Mouse (Mus musculus) embryonic facial prominence, embryonic 13.5 days (tissue): ENCODE data around the gene Gm37240. TPM values are rescaled to one million over a fixed set of nuclear protein-coding genes. Genes with fewer than 3 reads are reported as not detected.

Source experiments
- ATAC-seq: fragments of 200-750 bp; cut with Nextera tagmentation; 2 replicates; pipeline ENCODE4 v1.8.0; 2017; ENCODE audit warnings: low read depth; ENCODE audit not compliant: insufficient number of reproducible peaks, insufficient read depth, low FRiP score, low TSS enrichment
- H3K27ac ChIP-seq: fragments of 300-500 bp; sonication (generic); 2 replicates; pipeline ENCODE4 v1.5.1; 2015; ENCODE audit warnings: moderate library complexity, mild to moderate bottlenecking, inconsistent platforms
- H3K27me3 ChIP-seq: fragments of 300-500 bp; sonication (generic); 2 replicates; pipeline ENCODE4 v1.6.1; 2015; ENCODE audit warnings: mild to moderate bottlenecking, inconsistent platforms
- H3K36me3 ChIP-seq: fragments of 300-500 bp; sonication (generic); 2 replicates; pipeline ENCODE4 v1.6.1; 2015; ENCODE audit warnings: mild to moderate bottlenecking, inconsistent platforms
- H3K4me1 ChIP-seq: fragments of 300-500 bp; sonication (generic); 2 replicates; pipeline ENCODE4 v1.6.1; 2015; ENCODE audit warnings: inconsistent platforms
- H3K4me2 ChIP-seq: fragments of 300-500 bp; sonication (generic); 2 replicates; pipeline ENCODE4 v1.6.1; 2015; ENCODE audit warnings: moderate library complexity, mild to moderate bottlenecking, inconsistent platforms
- H3K4me3 ChIP-seq: fragments of 300-500 bp; sonication (generic); 2 replicates; pipeline ENCODE4 v1.5.1; 2015; ENCODE audit warnings: mild to moderate bottlenecking, inconsistent platforms
- H3K9ac ChIP-seq: fragments of 300-500 bp; sonication (generic); 2 replicates; pipeline ENCODE4 v1.6.1; 2015; ENCODE audit warnings: mild to moderate bottlenecking, inconsistent platforms
- H3K9me3 ChIP-seq: fragments of 300-500 bp; sonication (generic); 2 replicates; pipeline ENCODE4 v1.6.1; 2016; ENCODE audit warnings: inconsistent platforms
- WGBS: fragments of 180-500 bp; shearing (Covaris S2); methylation state at CpG from one replicate; pipeline ENCODE4 v1.1.7; 2015; ENCODE audit warnings: mixed read lengths; 5-methylcytosine and 5-hydroxymethylcytosine counted together
- microRNA counts: library from miRNA; unstranded; fragments of <30 nt; microRNA quantifications from one replicate; lab custom pipeline; 2016
- microRNA-seq: library from miRNA; unstranded; fragments of <30 nt; microRNA quantifications from one replicate; pipeline ENCODE4, GENCODE M21; 2016
- polyA plus RNA-seq: library from polyadenylated mRNA; unstranded; fragments of >200 nt; fragmentation: Nextera tagmentation; extraction: Ambion mirVana; gene quantifications from 2 replicates; pipeline ENCODE4 v1.2.1, GENCODE M21; 2015

Gm37240 gene
- polyA plus RNA-seq, 1 experiment from 2014 or later: 6.3 TPM

DNA sequence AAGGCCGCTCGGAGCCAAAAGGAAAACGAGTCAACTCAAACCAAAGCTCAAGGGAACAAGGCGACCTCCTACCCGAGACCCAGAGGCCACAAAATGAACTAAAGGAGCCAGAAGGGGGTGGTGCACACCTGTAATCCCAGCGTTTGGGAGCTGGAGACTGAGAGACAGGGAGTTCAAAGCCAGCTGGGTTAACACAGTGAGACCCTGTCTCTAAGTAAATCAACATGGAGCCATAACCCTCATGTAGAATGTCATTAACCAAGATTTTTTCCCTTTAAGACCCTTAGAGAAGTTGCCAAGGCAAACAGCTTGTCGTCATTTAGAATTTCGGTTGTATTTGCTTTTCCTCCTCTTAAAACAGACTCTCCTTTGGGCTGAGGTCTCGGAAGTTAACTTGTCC, 1438.3 kb downstream of the Gm37240 start:
- ATAC-seq: no peak
- no peak overlapping the region for H3K9ac ChIP-seq
- H3K36me3 ChIP-seq: no peaks in the 10 kb centered on the region
- H3K4me1 ChIP-seq: peaks cover 13% of the 10 kb centered on the region; the same call in 1 of the 2 replicates
- H3K27me3 ChIP-seq: peaks cover 13% of the 10 kb centered on the region; the same call in 1 of the 2 replicates
- 73% methylated on average over 9 of the region's 9 CpGs for WGBS
- no peaks in the 10 kb centered on the region for H3K9me3 ChIP-seq
- no peak overlapping the region for H3K27ac ChIP-seq
- H3K4me2 ChIP-seq: no peak overlapping the region
- H3K4me3 ChIP-seq: no peak overlapping the region

DNA sequence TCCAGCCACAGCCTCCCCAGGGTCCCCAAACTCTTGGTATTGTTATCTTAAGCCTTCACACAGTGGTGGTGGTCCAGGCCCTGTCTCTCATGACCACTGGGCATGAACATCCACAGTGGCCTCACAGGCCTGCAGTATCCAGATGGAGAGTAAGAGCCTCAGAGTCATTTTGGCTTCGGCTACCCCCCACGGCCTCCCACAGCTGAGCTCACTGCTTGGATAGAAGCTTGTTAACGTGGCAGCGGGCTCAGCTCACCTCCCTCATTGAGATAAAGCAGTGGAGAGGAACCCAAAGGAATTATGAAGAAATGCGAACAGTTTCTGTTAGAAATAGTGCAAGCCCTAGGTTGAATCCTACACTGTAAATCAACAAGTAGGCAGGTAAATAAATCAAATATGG, 1439.5 kb downstream of the Gm37240 start:
- no peak for ATAC-seq
- WGBS: 74% methylated on average over 5 of the region's 5 CpGs
- H3K27ac ChIP-seq: no peak overlapping the region

More for the DNA sequence above, 1439.5 kb downstream of the Gm37240 start:
- H3K9me3 ChIP-seq: no peaks in the 10 kb centered on the region
- H3K36me3 ChIP-seq: no peaks in the 10 kb centered on the region
- peaks cover 13% of the 10 kb centered on the region; the same call in 1 of the 2 replicates for H3K4me1 ChIP-seq
- H3K4me2 ChIP-seq: no peak overlapping the region
- no peak overlapping the region for H3K9ac ChIP-seq
- H3K27me3 ChIP-seq: peaks cover 13% of the 10 kb centered on the region; the same call in 1 of the 2 replicates
- no peak overlapping the region for H3K4me3 ChIP-seq

MicroRNAs encoded within 50 kb of the gene (microRNA counts, 519-probe panel; counts per million panel counts)
- 236 counts per million, percentile 44 among the panel's probes with 10 or more counts for microRNA mmu-miR-466k (lab: Ali Mortazavi, UCI)

Small RNA genes lying within 50 kb of the gene (microRNA-seq; reads per million reads assigned to microRNA genes)
- not detected for gene Mir466k

Other genes with a start within 250 kb of the Gm37240 start
- gene Fam160a1, start 70.2 kb downstream of the Gm37240 start, polyA plus RNA-seq: 4.0 and 4.8 TPM in 2 replicates
- gene Glt28d2, start within 50 bp of the Gm37240 start, polyA plus RNA-seq: 1.7 and 2.1 TPM in 2 replicates
- gene Sh3d19, start 83.6 kb upstream of the Gm37240 start, polyA plus RNA-seq: 23.5 and 26.2 TPM in 2 replicates
- gene Prss48, start 115.0 kb upstream of the Gm37240 start, polyA plus RNA-seq: 0.22 and 0.29 TPM in 2 replicates